Mouse (Mus musculus): ENCODE measurements at regions not wholly inside any gene's neighbourhood (a gene's known extent, or its start where the extent isn't known, plus 50 kb on each side); places are given as distances from the start of the nearest gene placed in this dataset.
A peak's percentile ranks its signal among the peaks of the same experiment; 100 is the strongest.

DNA sequence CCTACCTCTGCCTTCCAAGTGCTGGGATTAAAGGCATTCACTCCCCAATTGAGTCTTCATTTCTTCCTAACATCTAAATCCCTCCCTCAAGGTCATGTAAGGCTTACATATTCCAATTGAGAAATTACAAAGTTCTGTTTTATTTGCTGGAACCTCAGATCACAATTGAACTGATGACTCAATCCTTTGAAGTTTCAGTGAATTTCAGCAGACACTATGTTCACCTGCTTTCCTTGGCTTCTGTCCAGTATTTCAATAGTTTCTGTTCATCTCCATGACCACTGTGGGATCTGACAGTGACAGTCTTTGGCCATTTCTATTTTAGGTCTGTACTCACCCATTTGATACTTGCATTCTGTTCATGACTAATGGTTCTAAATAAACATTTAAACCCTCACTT lies 241.9 kb upstream of the Cdh12 start:
- no peak for DNase-seq (ENCODE audit: low spot score)
- H3K9me3 ChIP-seq (ENCODE audit: control insufficient read depth, low read length) = no peaks in the 10 kb centered on the region
- no peak overlapping the region for H3K27ac ChIP-seq (ENCODE audit: low read depth, low read length)
- H3K27me3 ChIP-seq (ENCODE audit: control insufficient read depth, insufficient read depth, low read length) = no peaks in the 10 kb centered on the region
- H3K9ac ChIP-seq (ENCODE audit: low read length) = no peak overlapping the region
- H3K4me3 ChIP-seq (ENCODE audit: low read depth, low read length) = no peak overlapping the region
- no peak for ATAC-seq (replicated peaks; ENCODE audit: low FRiP score)
- no peak overlapping the region for H3K4me2 ChIP-seq (ENCODE audit: low read depth, low read length, severe bottlenecking)
- H3K4me1 ChIP-seq (replicated peaks; ENCODE audit: control insufficient read depth, insufficient read depth, low read length) = no peaks in the 10 kb centered on the region
- no peaks in the 10 kb centered on the region for H3K36me3 ChIP-seq (ENCODE audit: control insufficient read depth, insufficient read depth, low read length)

- Histone ChIP-seq H3K27me3 (ENCODE audit: control insufficient read depth, insufficient read depth, low read length) (no peaks in the 10 kb centered on the region), H3K9ac (ENCODE audit: low read length) (no peak overlapping the region)
Measured at GRCm38 (mm10) chr15:20222054-20222453, 227.0 kb upstream of the Cdh12 start.

GRCm38 (mm10) chr15:20223271-20223981 lies 225.6 kb upstream of the Cdh12 start:
- Histone ChIP-seq H3K4me1 (replicated peaks; ENCODE audit: control insufficient read depth, insufficient read depth, low read length) (no peaks in the 10 kb centered on the region), H3K4me3 (ENCODE audit: low read depth, low read length) (no peak overlapping the region), H3K27ac (ENCODE audit: low read depth, low read length) (no peak overlapping the region), H3K36me3 (ENCODE audit: control insufficient read depth, insufficient read depth, low read length) (no peaks in the 10 kb centered on the region), H3K9me3 (ENCODE audit: control insufficient read depth, low read length) (no peaks in the 10 kb centered on the region), H3K4me2 (ENCODE audit: low read depth, low read length, severe bottlenecking) (no peak overlapping the region), H3K9ac (ENCODE audit: low read length) (no peak overlapping the region), H3K27me3 (ENCODE audit: control insufficient read depth, insufficient read depth, low read length) (no peaks in the 10 kb centered on the region)
- DNase-seq (ENCODE audit: low spot score) = no peak
- WGBS = 81% methylated on average over 3 of the region's 3 CpGs
- ATAC-seq (replicated peaks; ENCODE audit: low FRiP score) = no peak

More at GRCm38 (mm10) chr15:20222054-20222453, 227.0 kb upstream of the Cdh12 start:
- DNase-seq (ENCODE audit: low spot score) (no peak), ATAC-seq (replicated peaks; ENCODE audit: low FRiP score) (no peak)
- no peaks in the 10 kb centered on the region for H3K4me1 ChIP-seq (replicated peaks; ENCODE audit: control insufficient read depth, insufficient read depth, low read length)
- no peak overlapping the region for H3K4me2 ChIP-seq (ENCODE audit: low read depth, low read length, severe bottlenecking)
- no peak overlapping the region for H3K4me3 ChIP-seq (ENCODE audit: low read depth, low read length)
- no peak overlapping the region for H3K27ac ChIP-seq (ENCODE audit: low read depth, low read length)
- H3K36me3 ChIP-seq (ENCODE audit: control insufficient read depth, insufficient read depth, low read length) = no peaks in the 10 kb centered on the region
- H3K9me3 ChIP-seq (ENCODE audit: control insufficient read depth, low read length) = no peaks in the 10 kb centered on the region

GRCm38 (mm10) chr15:20223982-20224339 lies 225.1 kb upstream of the Cdh12 start:
- no peak overlapping the region for H3K9ac ChIP-seq (ENCODE audit: low read length)
- no peak overlapping the region for H3K4me2 ChIP-seq (ENCODE audit: low read depth, low read length, severe bottlenecking)
- no peak overlapping the region for H3K4me3 ChIP-seq (ENCODE audit: low read depth, low read length)
- no peaks in the 10 kb centered on the region for H3K27me3 ChIP-seq (ENCODE audit: control insufficient read depth, insufficient read depth, low read length)
- DNase-seq (ENCODE audit: low spot score) (no peak), ATAC-seq (replicated peaks; ENCODE audit: low FRiP score) (no peak)
- H3K36me3 ChIP-seq (ENCODE audit: control insufficient read depth, insufficient read depth, low read length) = no peaks in the 10 kb centered on the region
- H3K9me3 ChIP-seq (ENCODE audit: control insufficient read depth, low read length) = no peaks in the 10 kb centered on the region
- no peaks in the 10 kb centered on the region for H3K4me1 ChIP-seq (replicated peaks; ENCODE audit: control insufficient read depth, insufficient read depth, low read length)
- no peak overlapping the region for H3K27ac ChIP-seq (ENCODE audit: low read depth, low read length)

GRCm38 (mm10) chr15:20265367-20265900 lies 183.6 kb upstream of the Cdh12 start:
- Histone ChIP-seq H3K9ac (ENCODE audit: low read length) (no peak overlapping the region), H3K4me1 (replicated peaks; ENCODE audit: control insufficient read depth, insufficient read depth, low read length) (no peaks in the 10 kb centered on the region), H3K27ac (ENCODE audit: low read depth, low read length) (no peak overlapping the region), H3K27me3 (ENCODE audit: control insufficient read depth, insufficient read depth, low read length) (no peaks in the 10 kb centered on the region), H3K4me3 (ENCODE audit: low read depth, low read length) (no peak overlapping the region), H3K9me3 (ENCODE audit: control insufficient read depth, low read length) (no peaks in the 10 kb centered on the region), H3K4me2 (ENCODE audit: low read depth, low read length, severe bottlenecking) (no peak overlapping the region), H3K36me3 (ENCODE audit: control insufficient read depth, insufficient read depth, low read length) (no peaks in the 10 kb centered on the region)
- DNase-seq (ENCODE audit: low spot score) = no peak
- ATAC-seq (replicated peaks; ENCODE audit: low FRiP score) = peak; percentile 46; the same call in 1 of the 2 replicates
- WGBS = 88% methylated on average over 4 of the region's 4 CpGs

GRCm38 (mm10) chr15:20313917-20314316 lies 135.1 kb upstream of the Cdh12 start:
- H3K4me3 ChIP-seq (ENCODE audit: low read depth, low read length) = no peak overlapping the region
- H3K4me1 ChIP-seq (replicated peaks; ENCODE audit: control insufficient read depth, insufficient read depth, low read length) = no peaks in the 10 kb centered on the region
- H3K27me3 ChIP-seq (ENCODE audit: control insufficient read depth, insufficient read depth, low read length) = no peaks in the 10 kb centered on the region
- H3K4me2 ChIP-seq (ENCODE audit: low read depth, low read length, severe bottlenecking) = no peak overlapping the region
- DNase-seq (ENCODE audit: low spot score) = no peak
- 76% methylated on average over 1 of the region's 1 CpGs for WGBS
- H3K9ac ChIP-seq (ENCODE audit: low read length) = no peak overlapping the region
- ATAC-seq (replicated peaks; ENCODE audit: low FRiP score) = no peak
- H3K9me3 ChIP-seq (ENCODE audit: control insufficient read depth, low read length) = no peaks in the 10 kb centered on the region
- no peak overlapping the region for H3K27ac ChIP-seq (ENCODE audit: low read depth, low read length)
- no peaks in the 10 kb centered on the region for H3K36me3 ChIP-seq (ENCODE audit: control insufficient read depth, insufficient read depth, low read length)

GRCm38 (mm10) chr15:20323579-20323978 lies 125.5 kb upstream of the Cdh12 start:
- Histone ChIP-seq H3K36me3 (ENCODE audit: control insufficient read depth, insufficient read depth, low read length) (no peaks in the 10 kb centered on the region), H3K4me1 (replicated peaks; ENCODE audit: control insufficient read depth, insufficient read depth, low read length) (no peaks in the 10 kb centered on the region), H3K27me3 (ENCODE audit: control insufficient read depth, insufficient read depth, low read length) (no peaks in the 10 kb centered on the region), H3K9ac (ENCODE audit: low read length) (no peak overlapping the region), H3K4me3 (ENCODE audit: low read depth, low read length) (no peak overlapping the region), H3K9me3 (ENCODE audit: control insufficient read depth, low read length) (no peaks in the 10 kb centered on the region), H3K4me2 (ENCODE audit: low read depth, low read length, severe bottlenecking) (no peak overlapping the region), H3K27ac (ENCODE audit: low read depth, low read length) (no peak overlapping the region)
- no peak for DNase-seq (ENCODE audit: low spot score)
- WGBS = 95% methylated on average over 3 of the region's 3 CpGs
- no peak for ATAC-seq (replicated peaks; ENCODE audit: low FRiP score)

Data from forebrain, embryonic 11.5 days (tissue).